Comparison of ENCODE assay signal across 8 mouse cellular contexts in the genomic region with DNA sequence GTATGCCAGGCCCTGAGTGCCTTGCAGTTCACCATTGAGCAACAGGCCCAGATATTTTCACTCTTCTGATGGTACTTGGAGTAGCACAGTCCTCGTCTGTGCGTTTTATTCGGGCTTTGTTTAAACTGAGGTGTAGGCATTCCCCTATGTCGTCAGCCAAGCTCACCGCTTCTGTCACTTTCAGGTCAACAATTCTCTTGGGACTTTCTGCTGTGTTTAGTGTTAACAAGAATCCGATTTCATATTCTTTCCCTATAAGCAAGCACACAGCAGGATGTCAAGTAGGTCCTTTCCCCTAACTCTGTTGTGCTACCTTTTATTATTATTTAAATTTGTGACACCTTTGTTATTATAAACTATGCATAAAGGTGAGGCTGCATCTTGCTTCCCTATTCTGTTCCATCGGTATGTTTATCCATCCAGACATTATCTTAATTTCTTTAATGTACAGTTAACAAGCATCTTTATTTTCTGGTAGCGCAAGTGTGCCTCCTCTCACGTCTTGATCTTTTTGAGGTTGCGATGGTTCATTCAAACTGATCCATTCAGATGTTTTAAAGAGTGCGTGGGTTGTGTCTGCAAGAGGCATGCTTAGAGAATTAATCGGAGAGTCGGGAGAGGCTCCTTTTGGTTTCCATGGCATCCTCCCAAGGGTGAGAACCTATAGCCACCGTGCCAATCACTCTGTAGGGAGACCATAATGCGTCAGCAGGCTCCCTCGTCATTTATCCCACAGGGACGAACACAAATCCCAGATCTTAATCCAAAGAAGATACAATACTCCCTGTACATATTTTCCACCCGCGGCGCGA. TPM values are rescaled to one million over a fixed set of nuclear protein-coding genes. Genes with fewer than 3 reads are reported as not detected.
DNase-seq lines count a peak whose midpoint lies in the region; ATAC-seq lines count a peak whose summit lies in the region.

No protein-coding gene starts in this region.

- H3K27me3 ChIP-seq in kidney, embryonic 16.5 days (ENCODE audit: insufficient read depth, low read length): no peaks in the 10 kb centered on the region
- no peaks in the 10 kb centered on the region for H3K27me3 ChIP-seq in forebrain, embryonic 15.5 days

- peaks cover 3% of the 10 kb centered on the region; the same call in 1 of the 2 replicates for H3K9me3 ChIP-seq in kidney, embryonic 16.5 days (ENCODE audit: low read length)
- 0 out of 2 replicates have a peak, but pooled peaks cover 4% of the 10 kb centered on the region for H3K9me3 ChIP-seq in forebrain, embryonic 15.5 days

- H3K4me1 ChIP-seq in kidney, embryonic 16.5 days (ENCODE audit: insufficient read depth, low read length): peaks cover 12% of the 10 kb centered on the region
- H3K4me1 ChIP-seq in forebrain, embryonic 15.5 days: peaks cover 15% of the 10 kb centered on the region

- no peak for ATAC-seq in kidney, embryonic 16.5 days (ENCODE audit: low FRiP score, low TSS enrichment)
- ATAC-seq in forebrain, embryonic 15.5 days (replicated peaks): peak; percentile 14; the same call in 1 of the 2 replicates

- 18% methylated on average over 21 of the region's 21 CpGs for WGBS in kidney, embryonic 16.5 days
- WGBS in forebrain, embryonic 15.5 days: 14% methylated on average over 21 of the region's 21 CpGs
- WGBS in macrophage (ENCODE audit: missing documents): 31% methylated on average over 21 of the region's 21 CpGs

- H3K36me3 ChIP-seq in kidney, embryonic 16.5 days (ENCODE audit: insufficient read depth, low read length): no peaks in the 10 kb centered on the region
- no peaks in the 10 kb centered on the region for H3K36me3 ChIP-seq in forebrain, embryonic 15.5 days
- no peaks in the 10 kb centered on the region for H3K36me3 ChIP-seq in macrophage (ENCODE audit: inconsistent target)

- DNase-seq in kidney, postnatal 4 days: no peak
- peak; percentile 71 for DNase-seq in NIH3T3 (ENCODE audit: low read depth)
- DNase-seq in spleen, adult 12 weeks (ENCODE audit: low spot score): no peak
- no peak for DNase-seq in yolk sac, embryonic 10.5 days (ENCODE audit: low spot score)
- no peak for DNase-seq in gastrocnemius, adult 18-20 months (ENCODE audit: low spot score)

- peak overlapping the region; percentile 76 for H3K9ac ChIP-seq in kidney, embryonic 16.5 days (replicated peaks; ENCODE audit: low read length)
- peak overlapping the region; percentile 63 for H3K9ac ChIP-seq in forebrain, embryonic 15.5 days (replicated peaks)

- H3K4me2 ChIP-seq in kidney, embryonic 16.5 days (replicated peaks; ENCODE audit: low read depth, low read length): peak overlapping the region; percentile 96
- H3K4me2 ChIP-seq in forebrain, embryonic 15.5 days (replicated peaks): peak overlapping the region; percentile 63

- H3K79me2 ChIP-seq in macrophage (ENCODE audit: inconsistent target): no peaks in the 10 kb centered on the region

- peak overlapping the region; percentile 98 for H3K27ac ChIP-seq in kidney, embryonic 16.5 days (ENCODE audit: low read length)
- peak overlapping the region; percentile 93 for H3K27ac ChIP-seq in forebrain, embryonic 15.5 days (replicated peaks)
- peak overlapping the region; percentile 83 for H3K27ac ChIP-seq in macrophage

- peak overlapping the region; percentile 82 for H3K4me3 ChIP-seq in kidney, embryonic 16.5 days (ENCODE audit: low read length)
- H3K4me3 ChIP-seq in forebrain, embryonic 15.5 days: peak overlapping the region; percentile 87
- peak overlapping the region; percentile 58 for H3K4me3 ChIP-seq in macrophage (ENCODE audit: inconsistent target)

RNA-seq across cellular contexts. Expression of a gene that starts 15.6 kb away (rescaled TPM):
- 11.7 and 14.1 TPM in 2 replicates for polyA plus RNA-seq in kidney, embryonic 16.5 days (2015; fragmentation: Nextera tagmentation; extraction: Ambion mirVana)
- polyA plus RNA-seq in forebrain, embryonic 15.5 days (2015; fragmentation: Nextera tagmentation; extraction: Ambion mirVana): 1.7 and 2.0 TPM in 2 replicates
- total RNA-seq in macrophage (2018; cell fraction: chromatin; rRNA removed): 100 to 1,000 TPM in 2 of 26 experiments, 10 to 100 TPM in 22, 1 to 10 TPM in 2; 5.7 to 110 (median 41.7) TPM
- 10 to 100 TPM; 10.2 to 71.2 (median 34.2) TPM for total RNA-seq in macrophage (2018; cell fraction: cytosol; rRNA removed)
- 10 to 100 TPM; 10.8 to 88.2 (median 46.4) TPM for total RNA-seq in macrophage (2018; cell fraction: nucleus; rRNA removed)
- 22.4 to 35.6 TPM (median 30.2 TPM) in 3 replicates for polyA plus RNA-seq in macrophage (2018)
- 1 to 10 TPM; 3.0 to 4.2 TPM for total RNA-seq in gastrocnemius, adult 18-20 months (2021)

RNA-seq across cellular contexts. Expression of a gene that starts 20.9 kb away (rescaled TPM):
- 21.0 and 24.2 TPM in 2 replicates for polyA plus RNA-seq in kidney, embryonic 16.5 days (2015; fragmentation: Nextera tagmentation; extraction: Ambion mirVana)
- 2.5 and 2.6 TPM in 2 replicates for polyA plus RNA-seq in forebrain, embryonic 15.5 days (2015; fragmentation: Nextera tagmentation; extraction: Ambion mirVana)
- 10 to 100 TPM in 20 of 26 experiments, 1 to 10 TPM in 6; 3.8 to 78.4 (median 31.9) TPM for total RNA-seq in macrophage (2018; cell fraction: chromatin; rRNA removed)
- total RNA-seq in macrophage (2018; cell fraction: cytosol; rRNA removed): 100 to 1,000 TPM; 135 to 329 (median 231) TPM
- 100 to 1,000 TPM in 8 of 26 experiments, 10 to 100 TPM in 18; 11.9 to 175 (median 78.7) TPM for total RNA-seq in macrophage (2018; cell fraction: nucleus; rRNA removed)
- 226 to 415 TPM (median 244 TPM) in 3 replicates for polyA plus RNA-seq in macrophage (2018)
- 1 to 10 TPM; 5.5 to 6.9 TPM for total RNA-seq in gastrocnemius, adult 18-20 months (2021)

RNA-seq across cellular contexts. Expression of a gene that starts 33.6 kb away (rescaled TPM):
- polyA plus RNA-seq in kidney, embryonic 16.5 days (2015; fragmentation: Nextera tagmentation; extraction: Ambion mirVana): not detected in 2 replicates
- polyA plus RNA-seq in forebrain, embryonic 15.5 days (2015; fragmentation: Nextera tagmentation; extraction: Ambion mirVana): 0.23 TPM in 1 of 2 replicates, not detected in the other
- total RNA-seq in macrophage (2018; cell fraction: chromatin; rRNA removed): 1 to 10 TPM in 6 of 26 experiments, under 1 TPM in 3, not detected in 17; 0.41 to 4.3 (median 1.5) TPM
- total RNA-seq in macrophage (2018; cell fraction: cytosol; rRNA removed): 10 to 100 TPM in 8 of 26 experiments, 1 to 10 TPM in 18; 1.5 to 25.0 (median 5.8) TPM
- total RNA-seq in macrophage (2018; cell fraction: nucleus; rRNA removed): 1 to 10 TPM in 22 of 26 experiments, under 1 TPM in 3, not detected in 1; 0.29 to 7.2 (median 1.8) TPM
- polyA plus RNA-seq in macrophage (2018): 6.3 to 10.9 TPM (median 7.8 TPM) in 3 replicates
- 100 to 1,000 TPM; 355 to 388 TPM for total RNA-seq in gastrocnemius, adult 18-20 months (2021)

RNA-seq across cellular contexts. Expression of a gene that starts 56.8 kb away (rescaled TPM):
- 1.4 and 1.9 TPM in 2 replicates for polyA plus RNA-seq in kidney, embryonic 16.5 days (2015; fragmentation: Nextera tagmentation; extraction: Ambion mirVana)
- not detected in 2 replicates for polyA plus RNA-seq in forebrain, embryonic 15.5 days (2015; fragmentation: Nextera tagmentation; extraction: Ambion mirVana)
- 1 to 10 TPM in 1 of 26 experiments, under 1 TPM in 12, not detected in 13; 0.39 to 1.4 (median 0.57) TPM for total RNA-seq in macrophage (2018; cell fraction: chromatin; rRNA removed)
- total RNA-seq in macrophage (2018; cell fraction: cytosol; rRNA removed): under 1 TPM; 0.23 to 0.74 (median 0.51) TPM
- 1 to 10 TPM in 2 of 26 experiments, under 1 TPM in 11, not detected in 13; 0.30 to 1.3 (median 0.71) TPM for total RNA-seq in macrophage (2018; cell fraction: nucleus; rRNA removed)
- 0.19 to 0.55 TPM (median 0.33 TPM) in 3 replicates for polyA plus RNA-seq in macrophage (2018)
- total RNA-seq in gastrocnemius, adult 18-20 months (2021): not detected
